Mouse (Mus musculus) mature B cell (primary cell): ENCODE data around the gene Psmd14.

Experiments used
- in situ Hi-C: fragments of 300-500 bp; cut with MboI; formaldehyde crosslinking; loops from 2 replicates; pipeline ENCODE4 v1.14.3; 2019

Gene Psmd14

DNA sequence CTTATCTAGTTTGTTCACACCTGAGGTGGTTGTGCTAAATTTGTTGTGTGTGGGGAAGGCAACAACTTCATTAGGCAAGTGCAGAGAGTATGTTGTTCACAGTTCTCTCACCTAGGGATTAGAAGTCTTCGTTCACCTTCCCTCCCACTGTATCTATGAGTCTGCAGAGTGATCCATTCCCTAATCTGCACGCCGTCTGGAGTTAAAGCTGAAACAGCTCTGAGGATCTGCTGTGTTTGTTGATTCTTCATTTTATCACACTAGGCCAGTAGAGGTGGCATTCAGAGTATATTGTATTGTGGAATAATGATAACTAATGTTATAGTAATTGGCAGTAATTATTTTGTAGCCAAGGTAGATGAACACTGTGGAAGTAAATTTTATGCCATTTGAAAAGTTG is 48.5 kb downstream of the Psmd14 start:
- in situ Hi-C loops = no loop called here

GRCm38 (mm10) chr2:61764470-61765105 is 53.1 kb downstream of the Psmd14 start:
- in situ Hi-C loops = no loop called here

- in situ Hi-C loops = no loop called here
Observed at GRCm38 (mm10) chr2:61765526-61765925, 54.0 kb downstream of the Psmd14 start.

- in situ Hi-C loops = no loop called here
Observed at GRCm38 (mm10) chr2:61780794-61781193, 69.3 kb downstream of the Psmd14 start.

DNA sequence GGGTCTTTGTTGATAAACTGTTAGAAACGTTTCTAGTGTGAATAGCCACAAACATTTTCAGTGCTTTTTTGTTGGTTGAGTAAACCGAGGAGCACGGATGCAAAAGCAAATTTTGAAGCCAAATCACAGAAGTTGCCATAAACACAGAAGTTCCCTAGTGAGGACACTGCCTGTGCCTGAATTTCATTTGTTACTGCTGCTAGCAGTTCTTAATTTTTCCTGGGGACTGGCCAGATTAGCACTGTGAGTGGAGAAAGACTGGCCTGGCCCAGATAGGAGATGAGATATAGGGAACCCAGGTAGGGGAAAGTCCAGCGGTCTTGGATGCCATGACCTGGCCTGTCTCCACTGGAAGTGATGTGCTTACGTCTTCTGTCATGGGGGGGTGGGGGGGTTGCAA is 83.5 kb downstream of the Psmd14 start:
- in situ Hi-C loops = no loop called here

DNA sequence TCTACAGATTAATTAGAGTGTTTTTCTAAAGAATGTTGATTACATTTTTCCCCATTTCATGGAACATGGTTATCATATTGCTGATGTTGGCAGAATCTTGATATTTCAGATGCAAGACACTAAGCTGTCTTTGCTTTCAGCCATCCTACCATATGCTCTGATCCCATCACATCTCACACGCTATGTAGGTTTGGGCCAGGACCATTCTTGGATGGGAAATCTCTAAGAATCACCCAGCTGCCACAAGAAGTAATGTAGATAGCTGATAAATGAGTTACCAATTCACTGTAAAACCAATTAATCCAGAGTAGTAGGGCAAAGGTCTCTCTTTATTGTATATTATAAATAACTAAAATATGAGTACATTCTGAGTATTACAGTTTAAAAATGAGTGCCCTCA is 86.6 kb downstream of the Psmd14 start:
- in situ Hi-C loops = no loop called here

DNA sequence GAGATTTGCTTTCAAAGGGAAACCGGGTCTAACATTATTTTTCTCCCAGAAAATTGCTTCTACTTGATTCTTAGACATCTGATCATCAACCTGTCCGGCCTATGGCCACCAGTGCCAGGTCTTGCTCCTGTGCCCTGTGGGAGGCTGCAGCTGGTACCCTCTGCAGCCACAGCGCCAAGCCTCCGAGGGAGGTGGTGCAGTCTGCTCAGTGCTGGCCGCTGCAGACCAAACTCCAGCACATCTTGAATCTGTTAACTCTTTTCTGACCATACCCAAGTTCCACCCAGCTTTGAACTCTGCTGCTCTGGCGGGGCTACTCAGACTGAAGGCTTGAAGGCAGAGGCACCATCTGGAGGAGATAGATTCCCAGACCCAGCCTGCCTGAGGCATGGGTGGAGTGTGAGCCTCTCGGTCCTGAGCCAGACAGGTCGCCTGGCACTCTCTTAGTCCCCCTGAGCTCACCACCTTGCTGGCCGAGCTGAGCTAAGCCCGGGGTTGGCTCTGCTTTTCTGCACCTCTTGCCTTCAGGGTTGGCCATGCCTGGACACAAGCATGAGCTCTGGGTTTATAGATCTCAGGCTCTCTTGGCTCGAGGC is 91.3 kb downstream of the Psmd14 start, which contains the start of gene Tbr1:
Gene Tbr1, plus strand, starts transcription at position 275 of the 596 bp plus-strand sequence.
- in situ Hi-C loops = loop anchor here (25.0 kb wide), 1 partner anchor 660 kb away; no protein-coding TSS in a partner anchor

DNA sequence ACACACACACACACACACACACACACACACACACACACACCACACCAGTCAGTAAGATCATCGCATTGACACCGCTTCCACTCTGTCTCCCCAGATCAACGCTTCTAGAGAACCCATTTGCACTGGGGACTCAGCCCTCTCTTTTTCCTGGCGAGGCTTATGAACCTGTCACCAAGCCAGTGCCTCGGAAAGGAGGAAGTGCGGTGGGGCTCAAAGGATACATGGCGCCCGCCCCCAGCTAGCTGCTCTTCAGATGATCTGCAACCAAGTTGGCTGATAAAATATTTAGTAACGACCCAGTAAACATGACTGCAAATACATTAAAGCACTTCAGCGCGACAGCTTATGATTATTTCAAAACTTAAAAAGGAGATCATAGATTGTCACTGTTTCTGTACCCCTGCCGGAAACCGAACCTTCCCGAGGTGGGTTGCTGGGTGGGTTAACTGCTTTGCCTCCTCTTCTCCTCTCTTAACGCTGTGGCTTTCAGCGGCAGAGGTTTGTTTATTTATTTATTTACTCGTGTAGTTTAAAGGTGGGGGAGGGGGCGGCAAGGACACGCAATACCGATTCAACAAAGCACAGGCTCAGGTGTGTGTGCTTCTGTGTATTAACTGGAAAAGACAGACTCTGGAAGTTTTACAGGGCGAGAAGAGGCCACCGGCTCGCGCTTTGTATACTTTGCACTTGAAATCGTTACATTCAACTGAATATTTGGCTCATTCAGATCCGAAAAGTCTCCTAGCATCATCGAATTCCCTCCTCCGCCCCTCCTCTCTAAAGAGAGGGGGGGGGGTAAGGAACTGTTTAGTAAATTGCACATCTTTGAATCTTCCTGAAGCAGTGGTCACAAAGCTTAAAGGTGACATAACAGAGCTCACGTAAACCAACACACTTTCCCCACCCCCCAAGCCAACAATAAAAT is 92.2 kb downstream of the Psmd14 start:
- in situ Hi-C loops = loop anchor here (25.0 kb wide), 1 partner anchor 659 kb away; no protein-coding TSS in a partner anchor

- in situ Hi-C loops = loop anchor here (25.0 kb wide), 1 partner anchor 658 kb away; no protein-coding TSS in a partner anchor
Observed at GRCm38 (mm10) chr2:61804382-61804840, 92.9 kb downstream of the Psmd14 start.

DNA sequence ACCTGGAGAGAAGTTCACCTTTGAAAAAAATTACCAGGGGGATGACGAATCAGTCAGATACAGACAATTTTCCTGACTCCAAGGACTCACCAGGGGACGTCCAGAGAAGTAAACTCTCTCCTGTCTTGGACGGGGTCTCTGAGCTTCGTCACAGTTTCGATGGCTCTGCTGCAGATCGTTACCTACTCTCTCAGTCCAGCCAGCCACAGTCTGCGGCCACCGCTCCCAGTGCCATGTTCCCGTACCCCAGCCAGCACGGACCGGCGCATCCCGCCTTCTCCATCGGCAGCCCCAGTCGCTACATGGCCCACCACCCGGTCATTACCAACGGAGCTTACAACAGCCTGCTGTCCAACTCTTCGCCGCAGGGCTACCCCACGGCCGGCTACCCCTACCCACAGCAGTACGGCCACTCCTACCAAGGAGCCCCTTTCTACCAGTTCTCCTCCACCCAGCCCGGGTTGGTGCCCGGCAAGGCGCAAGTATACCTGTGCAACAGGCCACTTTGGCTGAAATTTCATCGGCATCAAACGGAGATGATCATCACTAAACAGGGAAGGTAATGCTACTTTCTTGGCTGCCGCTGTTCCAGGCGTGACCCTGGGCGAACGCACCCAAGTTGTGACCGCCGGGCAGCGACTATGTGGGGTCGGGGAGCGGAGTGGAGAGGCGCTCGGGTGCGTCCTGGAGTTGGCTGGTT is 93.5 kb downstream of the Psmd14 start:
- in situ Hi-C loops = loop anchor here (25.0 kb wide), 1 partner anchor 657 kb away; no protein-coding TSS in a partner anchor

DNA sequence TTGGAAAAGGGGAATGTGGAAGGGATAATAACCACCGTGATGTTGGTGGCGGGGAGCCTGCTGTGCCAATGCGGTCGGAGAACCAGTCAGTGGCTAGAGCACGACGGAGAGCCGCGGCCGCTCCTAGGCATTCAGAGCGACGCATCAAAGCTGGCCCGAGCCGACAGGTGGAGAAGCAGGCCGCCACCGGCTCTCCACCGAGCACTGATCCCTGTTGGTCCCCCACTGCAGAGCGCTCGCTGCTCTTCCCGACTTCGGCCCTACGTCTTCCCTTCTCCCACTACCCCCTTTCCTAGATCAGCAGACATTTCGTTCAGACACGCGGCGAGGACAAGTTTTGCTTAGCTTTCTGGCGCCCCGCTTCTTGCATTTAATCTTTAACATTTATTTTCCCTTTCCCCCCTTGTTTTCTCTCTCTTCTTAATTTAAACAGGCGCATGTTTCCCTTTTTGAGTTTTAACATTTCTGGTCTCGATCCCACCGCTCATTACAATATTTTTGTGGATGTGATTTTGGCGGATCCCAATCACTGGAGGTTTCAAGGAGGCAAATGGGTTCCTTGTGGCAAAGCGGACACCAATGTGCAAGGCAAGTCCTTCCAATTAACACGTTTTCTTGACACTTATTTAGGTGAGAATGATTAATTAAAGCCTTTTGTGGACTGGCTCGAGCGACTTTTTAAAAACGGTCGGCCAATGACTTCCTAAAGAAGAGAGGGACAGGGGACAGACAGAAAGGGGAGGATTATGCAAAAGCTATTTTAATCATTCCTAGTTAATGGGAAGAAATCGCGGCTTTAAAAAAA is 94.2 kb downstream of the Psmd14 start:
- in situ Hi-C loops = loop anchor here (25.0 kb wide), 1 partner anchor 657 kb away; no protein-coding TSS in a partner anchor

DNA sequence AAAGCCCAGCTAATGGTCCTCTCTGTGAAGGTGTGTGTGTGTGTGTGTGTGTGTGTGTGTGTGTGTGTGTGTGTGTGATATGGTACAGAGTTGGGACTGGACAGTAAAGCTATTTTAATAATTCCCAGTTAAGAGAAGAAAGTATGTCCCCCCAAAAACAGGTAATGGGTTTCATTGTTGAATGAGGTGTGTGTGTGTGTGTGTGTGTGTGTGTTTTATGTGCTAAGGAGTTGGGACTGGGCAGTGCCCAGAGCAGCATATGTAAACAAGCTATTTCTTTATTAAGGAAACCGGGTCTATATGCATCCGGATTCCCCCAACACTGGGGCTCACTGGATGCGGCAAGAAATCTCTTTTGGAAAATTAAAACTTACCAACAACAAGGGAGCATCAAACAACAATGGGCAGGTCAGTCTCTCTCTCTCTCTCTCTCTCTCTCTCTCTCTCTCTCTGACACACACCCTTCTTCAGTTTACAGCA is 94.9 kb downstream of the Psmd14 start:
- in situ Hi-C loops = loop anchor here (25.0 kb wide), 1 partner anchor 656 kb away; no protein-coding TSS in a partner anchor

- in situ Hi-C loops = loop anchor here (25.0 kb wide), 1 partner anchor 655 kb away; no protein-coding TSS in a partner anchor
Observed at GRCm38 (mm10) chr2:61807151-61807550, 95.7 kb downstream of the Psmd14 start.

DNA sequence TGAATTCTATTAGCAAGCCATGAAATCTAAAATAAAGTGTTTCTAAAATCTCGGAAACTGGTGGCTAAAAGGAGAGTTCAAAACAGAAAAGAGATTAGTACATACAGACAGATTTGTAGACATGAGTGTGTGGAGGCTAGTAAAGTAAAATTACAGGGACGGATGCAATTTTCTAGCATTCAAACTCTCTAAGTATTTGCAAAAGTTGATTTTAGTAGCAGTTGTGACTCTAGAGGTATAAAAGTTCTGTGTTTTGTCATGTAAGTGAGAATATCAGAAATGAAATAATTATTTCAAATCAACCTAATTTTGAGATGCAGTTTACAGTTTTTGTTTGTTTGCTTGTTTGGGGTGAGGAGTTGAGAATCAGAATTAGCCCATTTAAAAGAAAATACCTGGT is 96.3 kb downstream of the Psmd14 start:
- in situ Hi-C loops = loop anchor here (25.0 kb wide), 1 partner anchor 655 kb away; no protein-coding TSS in a partner anchor

DNA sequence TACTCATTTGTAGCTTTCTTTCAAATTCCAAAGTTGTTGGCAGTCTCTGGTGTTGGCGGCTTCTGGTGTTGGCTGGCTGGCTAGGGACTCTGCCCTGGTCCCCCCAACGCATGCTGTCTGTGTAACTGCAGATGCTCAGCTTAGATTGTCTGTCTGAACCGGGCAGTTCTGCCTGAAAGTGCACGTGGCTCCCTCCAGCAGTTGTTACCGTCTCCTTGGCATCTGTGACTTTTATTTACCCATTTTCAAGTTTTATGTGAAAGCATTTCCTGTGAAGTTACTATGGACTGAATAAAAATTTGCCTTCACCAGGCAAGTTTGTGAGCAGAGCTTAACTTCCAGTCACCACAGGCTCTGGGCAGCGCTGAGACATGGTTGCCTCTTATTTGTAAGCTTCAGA is 97.3 kb downstream of the Psmd14 start:
- in situ Hi-C loops = loop anchor here (25.0 kb wide), 1 partner anchor 654 kb away; no protein-coding TSS in a partner anchor

DNA sequence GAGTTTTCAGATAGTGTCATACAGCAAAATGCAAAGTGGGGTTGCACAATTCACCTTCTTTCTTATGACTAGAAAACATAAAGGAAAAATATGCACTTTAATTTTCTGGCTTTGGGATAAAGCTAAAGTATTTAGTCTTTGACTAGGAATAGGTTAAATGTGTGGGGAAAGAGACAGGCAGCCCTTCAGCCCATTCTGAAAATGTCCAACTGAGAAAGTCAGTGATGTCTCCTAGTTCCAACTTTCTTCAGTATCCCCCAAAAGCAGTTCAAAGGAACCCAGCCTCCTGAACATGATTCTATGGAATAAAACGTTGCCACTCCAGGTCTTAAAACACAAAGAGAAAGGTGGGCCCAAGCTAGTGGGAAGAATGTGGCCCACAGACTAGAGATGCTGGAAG is 97.9 kb downstream of the Psmd14 start:
- in situ Hi-C loops = loop anchor here (25.0 kb wide), 1 partner anchor 653 kb away; no protein-coding TSS in a partner anchor

DNA sequence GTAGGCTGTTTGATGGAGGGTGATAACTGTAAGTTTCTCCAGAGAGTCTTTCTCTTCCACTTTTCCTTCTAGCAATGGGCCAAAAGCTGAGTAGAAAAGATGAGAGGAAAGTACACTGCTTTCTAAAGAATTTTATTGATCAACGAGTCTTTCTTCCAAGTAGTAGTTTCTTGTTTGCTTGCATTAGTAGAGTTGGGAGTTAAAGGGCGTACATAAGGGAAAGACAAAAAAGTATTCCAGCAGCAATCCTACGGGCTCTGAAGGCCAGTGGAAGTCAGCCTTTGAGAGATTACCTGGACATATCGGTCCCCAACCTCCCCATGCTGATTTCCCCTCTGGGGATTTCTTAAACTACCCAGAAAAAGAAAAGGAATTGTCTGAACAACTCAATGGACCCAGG is 99.3 kb downstream of the Psmd14 start:
- in situ Hi-C loops = loop anchor here (25.0 kb wide), 1 partner anchor 652 kb away; no protein-coding TSS in a partner anchor

- in situ Hi-C loops = loop anchor here (25.0 kb wide), 1 partner anchor 651 kb away; no protein-coding TSS in a partner anchor
Observed at GRCm38 (mm10) chr2:61811163-61811506, 99.6 kb downstream of the Psmd14 start.

- in situ Hi-C loops = loop anchor here (25.0 kb wide), 1 partner anchor 651 kb away; no protein-coding TSS in a partner anchor
Observed at GRCm38 (mm10) chr2:61811507-61812421, 100.3 kb downstream of the Psmd14 start.
